Mouse (Mus musculus) left cerebral cortex, adult 11 months (tissue): ENCODE measurements at regions not wholly inside any gene's neighbourhood (a gene's known extent, or its start where the extent isn't known, plus 50 kb on each side); places are given as distances from the start of the nearest gene placed in this dataset.

Experiments used
- DNase-seq: peaks from one replicate; pipeline ENCODE4 v3.0.0; 2022; ENCODE audit warnings: low spot score

- DNase-seq: no peak
Measured at GRCm38 (mm10) chr5:78284456-78285199, 876.8 kb upstream of the Igfbp7 start.

GRCm38 (mm10) chr5:78251491-78251890, 843.6 kb upstream of the Igfbp7 start:
- DNase-seq: peak; percentile 17

GRCm38 (mm10) chr5:78213696-78214095, 805.9 kb upstream of the Igfbp7 start:
- no peak for DNase-seq
